Mouse (Mus musculus) fat pad, adult 2 months (tissue): ENCODE data around the gene Abhd15.
"Not testable (repeated sequence)": the region's sequence is repeated elsewhere in the genome, so short reads cannot be mapped to it uniquely, and the experiment has no call there.

Experiments
- DNase-seq: peaks from one replicate; pipeline ENCODE4 v3.0.0-alpha.2; 2011; ENCODE audit warnings: low read depth, low spot score; ENCODE audit errors: extremely low read depth

Gene Abhd15

GRCm38 (mm10) chr11:77511336-77511735 lies 3.6 kb upstream of the Abhd15 start:
- DNase-seq: no peak

- no peak for DNase-seq
Observed at GRCm38 (mm10) chr11:77512891-77513810, 1.8 kb upstream of the Abhd15 start.

- DNase-seq: no peak
Observed at GRCm38 (mm10) chr11:77513811-77514170, 1.1 kb upstream of the Abhd15 start.

- DNase-seq: no peak
Observed at GRCm38 (mm10) chr11:77514281-77514831, 565 bp upstream of the Abhd15 start.

- no peak for DNase-seq
Observed at GRCm38 (mm10) chr11:77515637-77516552, 974 bp downstream of the Abhd15 start, which contains the start of gene Trp53i13. Trp53i13 (minus strand) TSS chr11:77515980.

- DNase-seq: no peak
Observed at GRCm38 (mm10) chr11:77516553-77517425, 1.9 kb downstream of the Abhd15 start.

GRCm38 (mm10) chr11:77518051-77518798 lies 3.3 kb downstream of the Abhd15 start:
- no peak for DNase-seq

- no peak for DNase-seq
Observed at GRCm38 (mm10) chr11:77519043-77519442, 4.1 kb downstream of the Abhd15 start, which contains the start of gene Gm10392. Gm10392 (minus strand) TSS chr11:77519198.

GRCm38 (mm10) chr11:77520601-77521529 lies 5.9 kb downstream of the Abhd15 start:
- DNase-seq: no peak

GRCm38 (mm10) chr11:77525804-77526486 lies 11.0 kb downstream of the Abhd15 start:
- no peak for DNase-seq

GRCm38 (mm10) chr11:77528420-77528819 lies 13.5 kb downstream of the Abhd15 start:
- not testable (repeated sequence) for DNase-seq

- DNase-seq: no peak
Observed at GRCm38 (mm10) chr11:77529644-77530043, 14.7 kb downstream of the Abhd15 start.

GRCm38 (mm10) chr11:77530862-77531261 lies 15.9 kb downstream of the Abhd15 start:
- DNase-seq: no peak

- DNase-seq: no peak
Observed at GRCm38 (mm10) chr11:77532202-77532846, 17.4 kb downstream of the Abhd15 start.

GRCm38 (mm10) chr11:77545261-77545660 lies 30.3 kb downstream of the Abhd15 start:
- DNase-seq: peak; percentile 30

- no peak for DNase-seq
Observed at GRCm38 (mm10) chr11:77585201-77585600, 70.3 kb downstream of the Abhd15 start.
